Mouse (Mus musculus) Patski (cell line): ENCODE measurements around the gene Atp6v1fnb. TPM values are rescaled to one million over a fixed set of nuclear protein-coding genes. Genes with fewer than 3 reads are reported as not detected.

Experiments
- ATAC-seq: fragments of 100-300 bp; one replicate; pipeline ENCODE4 v1.8.0; 2021
- CTCF ChIA-PET: fragments of 350-600 bp; sonication (Branson Sonifier 250); formaldehyde crosslinking; loops from one replicate; lab custom pipeline; 2022; ENCODE audit warnings: inconsistent platforms; lab: Charles Lee
- POLR2A ChIA-PET: fragments of 350-600 bp; sonication (Branson Sonifier 250); formaldehyde crosslinking; loops from one replicate; lab custom pipeline; 2022; ENCODE audit warnings: antibody characterized with exemption, inconsistent platforms; lab: Charles Lee
- DNase-seq: peaks from one replicate; pipeline ENCODE4 v3.0.0-alpha.2; 2011; ENCODE audit warnings: low read depth, low spot score
- H3K27me3 ChIP-seq: fragments of 371-371 bp; one replicate; pipeline ENCODE4 v1.5.1; 2021
- CTCF ChIP-seq: fragments of 100-300 bp; IDR thresholded peaks from one replicate; pipeline ENCODE4 v1.5.1; 2021
- in situ Hi-C: fragments of 300-500 bp; cut with MboI; formaldehyde crosslinking; loops from 3 replicates; pipeline ENCODE4 v1.11.1; 2018; ENCODE audit warnings: low pct_unique_long_range_greater_than_20kb, mixed read lengths
- polyA plus RNA-seq: library from polyadenylated mRNA; unstranded; gene quantifications from one replicate; pipeline ENCODE4 v1.2.3, GENCODE M21; 2021

The Atp6v1fnb gene
- polyA plus RNA-seq, 1 experiment from 2014 or later = not detected

DNA sequence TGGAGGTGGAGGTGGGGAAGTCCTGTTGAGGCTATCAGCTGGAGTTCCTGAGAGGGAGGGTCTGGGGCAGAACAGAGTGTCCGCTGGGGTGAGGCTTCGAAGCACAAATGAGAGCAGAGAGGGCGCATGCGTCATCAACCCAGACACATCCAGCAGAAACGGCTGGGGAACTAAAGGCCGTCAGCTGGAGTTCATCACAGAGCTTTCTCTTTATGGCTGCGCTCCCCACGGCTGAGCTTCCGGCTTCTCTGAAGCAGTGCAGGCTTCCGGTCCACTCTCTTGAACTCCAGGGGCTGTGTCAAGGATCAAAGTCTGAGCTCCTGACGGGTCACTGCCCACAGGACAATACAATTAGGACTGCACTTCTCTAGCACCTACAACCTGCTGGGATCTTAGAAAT is 42.0 kb downstream of the Atp6v1fnb start:
- no peaks in the 10 kb centered on the region for H3K27me3 ChIP-seq
- ChIA-PET POLR2A (no interaction called here), CTCF (interaction anchor here (2.2 kb wide), 1 partner anchor 135 kb away, joined by 6 read pairs; no protein-coding TSS in a partner anchor)
- ATAC-seq = no peak
- no peak for TF ChIP-seq CTCF
- in situ Hi-C loops = no loop called here
- DNase-seq = no peak

DNA sequence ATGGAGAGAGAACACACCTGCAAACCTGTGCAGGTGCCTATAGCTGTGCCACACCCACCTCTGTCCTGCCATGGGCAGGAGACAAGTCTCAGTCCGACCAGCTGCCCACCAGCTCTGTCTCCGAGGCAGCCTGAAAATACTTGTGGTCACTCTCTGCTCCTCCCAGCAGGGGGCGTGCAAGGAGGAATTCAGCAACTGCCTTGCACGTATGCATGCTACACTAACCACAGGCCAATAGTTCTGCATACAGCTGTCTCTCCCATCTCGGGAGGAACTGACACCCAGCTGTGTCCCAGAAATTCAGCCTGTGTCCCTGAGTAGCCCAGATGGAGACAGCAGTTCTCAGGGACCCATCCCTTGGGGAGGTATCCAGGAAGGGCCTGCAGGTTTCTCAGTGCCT is 45.9 kb downstream of the Atp6v1fnb start:
- TF ChIP-seq CTCF = peak; percentile 88

GRCm38 (mm10) chr6:29522626-29523300 is 51.5 kb downstream of the Atp6v1fnb start:
- ChIA-PET POLR2A (no interaction called here), CTCF (interaction anchor here (1.5 kb wide), 1 partner anchor 13 kb away, joined by 6 read pairs; no protein-coding TSS in a partner anchor)
- TF ChIP-seq CTCF = no peak
- H3K27me3 ChIP-seq = peaks cover 6% of the 10 kb centered on the region
- ATAC-seq (no peak), DNase-seq (no peak)
- in situ Hi-C loops = no loop called here

More for the DNA sequence above, 45.9 kb downstream of the Atp6v1fnb start:
- in situ Hi-C loops = loop anchor here (5.0 kb wide), 1 partner anchor 135 kb away; no protein-coding TSS in a partner anchor
- ATAC-seq = no peak
- ChIA-PET CTCF (interaction anchor here (0.8 to 2.1 kb wide), 13 partner anchors 13 to 429 kb away, joined by 3 to 8 read pairs (median 3); no protein-coding TSS in a partner anchor), POLR2A (no interaction called here)
- no peaks in the 10 kb centered on the region for H3K27me3 ChIP-seq
- peak; percentile 2 for DNase-seq

Other genes starting within 250 kb of the Atp6v1fnb start
- 14.0 TPM for gene Hilpda, start 198.9 kb upstream of the Atp6v1fnb start, polyA plus RNA-seq
- gene Fam71f2, start 191.8 kb upstream of the Atp6v1fnb start, polyA plus RNA-seq = 0.12 TPM
- 0.18 TPM for gene Fam71f1, start 152.3 kb upstream of the Atp6v1fnb start, polyA plus RNA-seq
- gene Calu, start 123.4 kb upstream of the Atp6v1fnb start, polyA plus RNA-seq = 448 TPM
- 0.28 TPM for gene Opn1sw, start 83.0 kb upstream of the Atp6v1fnb start, polyA plus RNA-seq
- 27.6 TPM for gene Ccdc136, start 75.1 kb upstream of the Atp6v1fnb start, polyA plus RNA-seq
- gene Flnc, start 38.2 kb upstream of the Atp6v1fnb start, polyA plus RNA-seq = 94.6 TPM
- gene Atp6v1f, start 3.7 kb upstream of the Atp6v1fnb start, polyA plus RNA-seq = 300 TPM
- 0.85 TPM for gene Kcp, start 36.5 kb downstream of the Atp6v1fnb start, polyA plus RNA-seq
- 0.45 TPM for gene Irf5, start 55.2 kb downstream of the Atp6v1fnb start, polyA plus RNA-seq
- gene Tnpo3, start 138.4 kb downstream of the Atp6v1fnb start, polyA plus RNA-seq = 72.2 TPM
- gene Tspan33, start 222.8 kb downstream of the Atp6v1fnb start, polyA plus RNA-seq = 53.5 TPM